Comparison of ENCODE assay signal across 9 mouse cellular contexts in genomic region chr17:3338821-3339220, GRCm38 (mm10). TPM values are rescaled to one million over a fixed set of nuclear protein-coding genes. Genes with fewer than 3 reads are reported as not detected.
DNase-seq lines count a peak whose midpoint lies in the region; ATAC-seq and TF ChIP-seq lines count a peak whose summit lies in the region.
"Had no signal": no experiment of that assay in that cellular context is flagged by ENCODE, and none has a peak within 500 bp of the region (broad histone marks: within the 10 kb centered on the region; RNA-seq: fewer than 3 reads in every experiment).

No protein-coding gene starts in this region.

- intact Hi-C loops in left cerebral cortex, postnatal 36 days (cut with DNase I): loop anchor here (5.0 kb wide), 1 partner anchor 58 kb away; no protein-coding TSS in a partner anchor

- H3K4me3 ChIP-seq in embryonic facial prominence, embryonic 12.5 days: no peak overlapping the region
- no peak overlapping the region for H3K4me3 ChIP-seq in forebrain, postnatal 0 days (ENCODE audit: low read depth, low read length)
- no peak overlapping the region for H3K4me3 ChIP-seq in midbrain, embryonic 15.5 days

- H3K9me3 ChIP-seq in embryonic facial prominence, embryonic 12.5 days: no peaks in the 10 kb centered on the region
- no peaks in the 10 kb centered on the region for H3K9me3 ChIP-seq in forebrain, postnatal 0 days (ENCODE audit: low read length)
- no peaks in the 10 kb centered on the region for H3K9me3 ChIP-seq in midbrain, embryonic 15.5 days

- H3K4me1 ChIP-seq in embryonic facial prominence, embryonic 12.5 days: peaks cover 30% of the 10 kb centered on the region
- H3K4me1 ChIP-seq in forebrain, postnatal 0 days (ENCODE audit: insufficient read depth): peaks cover 7% of the 10 kb centered on the region
- H3K4me1 ChIP-seq in midbrain, embryonic 15.5 days: peaks cover 5% of the 10 kb centered on the region

- H3K9ac ChIP-seq in embryonic facial prominence, embryonic 12.5 days: no peak overlapping the region
- no peak overlapping the region; the same call in 1 of the 2 replicates for H3K9ac ChIP-seq in forebrain, postnatal 0 days
- no peak overlapping the region for H3K9ac ChIP-seq in midbrain, embryonic 15.5 days

- WGBS in embryonic facial prominence, embryonic 12.5 days: 55% methylated on average over 7 of the region's 7 CpGs
- 42% methylated on average over 7 of the region's 7 CpGs for WGBS in forebrain, postnatal 0 days
- WGBS in midbrain, embryonic 15.5 days: 60% methylated on average over 7 of the region's 7 CpGs

- no peaks in the 10 kb centered on the region for H3K36me3 ChIP-seq in embryonic facial prominence, embryonic 12.5 days
- H3K36me3 ChIP-seq in forebrain, postnatal 0 days (ENCODE audit: insufficient read depth): no peaks in the 10 kb centered on the region
- no peaks in the 10 kb centered on the region for H3K36me3 ChIP-seq in midbrain, embryonic 15.5 days (replicated peaks)

- H3K27ac ChIP-seq in embryonic facial prominence, embryonic 12.5 days: no peak overlapping the region
- H3K27ac ChIP-seq in forebrain, postnatal 0 days (ENCODE audit: low read depth, low read length): peak overlapping the region; percentile 67
- no peak overlapping the region for H3K27ac ChIP-seq in midbrain, embryonic 15.5 days

- no peak for TF ChIP-seq CTCF in forebrain, postnatal 0 days (IDR thresholded peaks at IDR 0.05; ENCODE audit: low read depth)

- DNase-seq in layer of hippocampus, adult 9-11 months: peak; percentile 27
- DNase-seq in layer of hippocampus, postnatal 14 days (ENCODE audit: low spot score in 2 of 2): no peak
- peak; percentile 45 for DNase-seq in forebrain, postnatal 0 days
- no peak for DNase-seq in natural killer cell, adult 2 months (ENCODE audit: low spot score in 2 of 2)
- no peak for DNase-seq in left cerebral cortex, postnatal 36 days (ENCODE audit: low spot score in 2 of 2)
- DNase-seq: cerebellum, adult 11 months; retina, postnatal 1 day had no signal

- H3K27me3 ChIP-seq in embryonic facial prominence, embryonic 12.5 days: no peaks in the 10 kb centered on the region
- H3K27me3 ChIP-seq in forebrain, postnatal 0 days (ENCODE audit: insufficient read depth, low read length): no peaks in the 10 kb centered on the region
- no peaks in the 10 kb centered on the region for H3K27me3 ChIP-seq in midbrain, embryonic 15.5 days (replicated peaks)

- ATAC-seq in embryonic facial prominence, embryonic 12.5 days (ENCODE audit: insufficient number of reproducible peaks, insufficient read depth, low FRiP score, low TSS enrichment): peak; percentile 57
- peak; percentile 84 for ATAC-seq in forebrain, postnatal 0 days
- peak; percentile 52; the same call in 1 of the 2 replicates for ATAC-seq in midbrain, embryonic 15.5 days (replicated peaks)

- no peak overlapping the region for H3K4me2 ChIP-seq in embryonic facial prominence, embryonic 12.5 days (replicated peaks)
- H3K4me2 ChIP-seq in forebrain, postnatal 0 days (ENCODE audit: low read depth): peak overlapping the region; percentile 15; the same call in 1 of the 2 replicates
- H3K4me2 ChIP-seq in midbrain, embryonic 15.5 days: no peak overlapping the region

RNA-seq across cellular contexts. Expression of gene Tiam2, which starts 12.4 kb away (rescaled TPM):
- 10 to 100 TPM; 18.9 to 21.5 TPM for total RNA-seq in layer of hippocampus, postnatal 14 days (2021)
- polyA plus RNA-seq in embryonic facial prominence, embryonic 12.5 days (2016; fragmentation: Nextera tagmentation; extraction: Ambion mirVana): 19.5 and 23.2 TPM in 2 replicates
- 71.5 and 96.0 TPM in 2 replicates for total RNA-seq in forebrain, postnatal 0 days (2014; rRNA removed)
- 26.3 and 26.4 TPM in 2 replicates for polyA plus RNA-seq in forebrain, postnatal 0 days (2015; fragmentation: Nextera tagmentation; extraction: Ambion mirVana)
- 4.1 and 5.2 TPM in 2 replicates for polyA plus RNA-seq in midbrain, embryonic 15.5 days (2015; fragmentation: Nextera tagmentation; extraction: Ambion mirVana)
- 10 to 100 TPM; 91.2 to 95.7 TPM for total RNA-seq in left cerebral cortex, postnatal 36 days (2021)

Comparison
In these comparisons a context has a peak if more than half of its experiments do, and no peak if none do; other contexts are left out.
1. DNase-seq: peak in layer of hippocampus, adult 9-11 months (single experiment) and forebrain, postnatal 0 days (single experiment); none in layer of hippocampus, postnatal 14 days (0 of 2), natural killer cell, adult 2 months (0 of 2) and left cerebral cortex, postnatal 36 days (0 of 2).
2. Peak in every context shown above with its lines, with median percentiles within 50 percentile points of each other: ATAC-seq.